Mouse (Mus musculus) small intestine, adult 2 months (tissue): Measurements from ENCODE around the gene Rab11fip3.

Source experiments
- CTCF ChIP-seq: fragments of 200-500 bp; IDR thresholded peaks from 2 replicates; pipeline ENCODE4 v1.5.1; 2012; ENCODE audit warnings: low read depth, mild to moderate bottlenecking, control low read depth, inconsistent platforms, low read length, moderate library complexity, mixed read lengths; ENCODE audit not compliant: insufficient replicate concordance, insufficient read length; ENCODE audit errors: extremely low read depth
- POLR2A ChIP-seq: fragments of 200-500 bp; IDR thresholded peaks from 2 replicates; pipeline ENCODE4 v1.6.1; 2012; ENCODE audit warnings: low read depth, mild to moderate bottlenecking, control low read depth, inconsistent platforms, low read length, moderate library complexity

DNA sequence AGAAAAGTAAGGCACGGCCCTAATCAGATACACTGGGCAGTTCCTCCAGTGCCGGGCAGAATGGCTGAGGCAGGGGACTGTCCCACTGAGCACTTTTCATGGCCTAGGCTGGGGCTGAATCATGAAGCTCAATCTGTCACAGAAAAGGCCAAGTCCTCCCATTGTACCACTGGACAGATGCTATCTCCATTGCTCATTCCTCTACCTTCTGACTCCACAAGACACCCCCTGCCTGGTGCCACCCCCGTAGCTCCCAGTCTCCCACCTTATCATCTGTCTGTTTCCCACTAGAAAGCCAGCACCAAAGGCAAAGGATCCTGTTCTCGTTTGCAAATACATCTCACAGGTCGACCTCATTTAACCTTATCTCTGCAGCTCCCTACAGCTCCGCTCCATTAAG is 37.3 kb downstream of the Rab11fip3 start:
- TF ChIP-seq POLR2A = no peak
- no peak for TF ChIP-seq CTCF
